Mouse (Mus musculus): ENCODE data around the gene Rab5c. TPM values are rescaled to one million over a fixed set of nuclear protein-coding genes. Genes with fewer than 3 reads are reported as not detected.
A peak's percentile ranks its signal among the peaks of the same experiment; 100 is the strongest.

Gene Rab5c
- polyA plus RNA-seq, 1 experiment from 2014 or later, result 76.6 TPM

DNA sequence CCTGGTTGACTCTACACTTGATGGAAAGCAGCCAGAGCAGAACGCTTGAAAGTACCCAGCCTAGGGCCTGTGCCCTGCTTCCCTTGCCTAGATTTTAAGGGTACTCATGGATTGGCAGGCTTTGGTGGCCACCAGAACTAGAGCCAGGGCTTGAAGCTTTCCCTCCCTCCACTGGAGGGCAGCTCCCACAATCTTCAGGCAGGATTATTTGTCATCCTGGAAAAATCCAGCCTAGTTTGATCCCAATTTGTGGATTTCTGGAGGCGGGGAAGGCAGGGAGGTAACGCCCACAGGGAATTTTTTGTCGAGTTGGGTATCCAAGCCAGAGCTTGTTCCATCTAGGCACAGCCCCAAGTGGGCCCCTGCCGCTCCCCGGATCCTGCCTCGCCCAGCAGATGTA, 47.6 kb downstream of the Rab5c start:
- Histone ChIP-seq H3K9ac (ENCODE audit: low read depth, low read length) (no peak overlapping the region), H3K9me3 (ENCODE audit: control insufficient read depth, low read length) (no peaks in the 10 kb centered on the region), H3K27ac (ENCODE audit: low read depth, low read length) (no peak overlapping the region), H3K4me3 (ENCODE audit: low read depth, low read length) (no peak overlapping the region), H3K4me2 (replicated peaks; ENCODE audit: low read depth, low read length) (no peak overlapping the region), H3K36me3 (ENCODE audit: control insufficient read depth, insufficient read depth, low read length) (no peaks in the 10 kb centered on the region), H3K27me3 (ENCODE audit: control insufficient read depth, insufficient read depth, low read length) (peaks cover 9% of the 10 kb centered on the region; the same call in 1 of the 2 replicates), H3K4me1 (replicated peaks; ENCODE audit: control insufficient read depth, insufficient read depth, low read length) (peaks cover 3% of the 10 kb centered on the region; the same call in 1 of the 2 replicates)
- WGBS, result 71% methylated on average over 7 of the region's 7 CpGs
- ATAC-seq (ENCODE audit: low FRiP score), result no peak
- no peak for DNase-seq (ENCODE audit: low spot score)

DNA sequence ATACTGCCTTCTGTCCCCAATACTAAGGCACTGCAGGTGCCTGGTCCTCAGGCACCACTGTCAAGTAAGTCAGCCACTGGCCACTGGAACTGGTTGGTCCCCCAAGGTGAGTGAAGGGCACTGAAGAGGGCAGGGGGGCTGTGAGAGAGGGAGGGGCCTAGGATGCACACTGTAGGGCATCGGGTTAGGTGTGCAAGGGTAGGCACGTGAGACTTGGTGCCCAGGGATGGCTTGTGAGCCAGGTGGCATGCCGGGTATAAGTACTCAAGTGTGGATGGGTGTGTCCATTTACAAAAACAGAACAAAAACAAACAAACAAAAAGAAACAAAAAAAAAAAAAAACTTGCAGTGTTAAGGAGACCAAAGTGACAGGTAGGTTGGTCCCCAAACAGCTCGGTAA, 49.6 kb downstream of the Rab5c start:
- H3K4me1 ChIP-seq (replicated peaks; ENCODE audit: control insufficient read depth, insufficient read depth, low read length), result peaks cover 3% of the 10 kb centered on the region; the same call in 1 of the 2 replicates
- 77% methylated on average over 4 of the region's 4 CpGs for WGBS
- no peak overlapping the region for H3K4me2 ChIP-seq (replicated peaks; ENCODE audit: low read depth, low read length)
- H3K4me3 ChIP-seq (ENCODE audit: low read depth, low read length), result no peak overlapping the region
- H3K27me3 ChIP-seq (ENCODE audit: control insufficient read depth, insufficient read depth, low read length), result peaks cover 9% of the 10 kb centered on the region; the same call in 1 of the 2 replicates
- H3K9ac ChIP-seq (ENCODE audit: low read depth, low read length), result no peak overlapping the region
- no peak for DNase-seq (ENCODE audit: low spot score)
- no peak overlapping the region for H3K27ac ChIP-seq (ENCODE audit: low read depth, low read length)
- no peaks in the 10 kb centered on the region for H3K9me3 ChIP-seq (ENCODE audit: control insufficient read depth, low read length)
- no peak for ATAC-seq (ENCODE audit: low FRiP score)
- no peaks in the 10 kb centered on the region for H3K36me3 ChIP-seq (ENCODE audit: control insufficient read depth, insufficient read depth, low read length)

GRCm38 (mm10) chr11:100687265-100687664, 50.8 kb downstream of the Rab5c start:
- no peak for DNase-seq (ENCODE audit: low spot score)
- no peak overlapping the region for H3K9ac ChIP-seq (ENCODE audit: low read depth, low read length)
- no peak overlapping the region for H3K4me3 ChIP-seq (ENCODE audit: low read depth, low read length)
- WGBS, result 84% methylated on average over 7 of the region's 7 CpGs
- peaks cover 7% of the 10 kb centered on the region; the same call in 1 of the 2 replicates for H3K27me3 ChIP-seq (ENCODE audit: control insufficient read depth, insufficient read depth, low read length)
- no peaks in the 10 kb centered on the region for H3K36me3 ChIP-seq (ENCODE audit: control insufficient read depth, insufficient read depth, low read length)
- H3K9me3 ChIP-seq (ENCODE audit: control insufficient read depth, low read length), result no peaks in the 10 kb centered on the region
- H3K4me2 ChIP-seq (replicated peaks; ENCODE audit: low read depth, low read length), result no peak overlapping the region
- H3K4me1 ChIP-seq (replicated peaks; ENCODE audit: control insufficient read depth, insufficient read depth, low read length), result 0 out of 2 replicates have a peak, but pooled peaks cover 2% of the 10 kb centered on the region
- ATAC-seq (ENCODE audit: low FRiP score), result no peak
- H3K27ac ChIP-seq (ENCODE audit: low read depth, low read length), result no peak overlapping the region

DNA sequence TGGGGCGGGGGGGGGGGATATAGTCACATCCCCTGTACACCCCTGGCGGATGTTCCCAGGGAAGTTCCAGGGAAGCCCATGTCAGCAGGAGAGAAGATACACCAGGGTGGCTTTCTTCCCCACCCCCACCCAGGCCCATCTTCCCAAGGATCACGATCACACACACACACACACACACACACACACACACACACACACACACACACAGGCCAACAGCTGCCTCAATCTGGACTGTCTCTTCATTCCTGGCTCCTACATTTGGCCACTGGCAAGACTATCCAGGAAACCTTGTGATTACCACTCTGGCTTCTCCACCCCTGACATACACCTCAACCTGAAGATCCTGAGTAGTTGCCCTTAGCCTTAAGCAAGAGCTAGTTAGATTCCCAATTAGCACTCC, 52.6 kb downstream of the Rab5c start:
- no peaks in the 10 kb centered on the region for H3K9me3 ChIP-seq (ENCODE audit: control insufficient read depth, low read length)
- no peak overlapping the region for H3K4me3 ChIP-seq (ENCODE audit: low read depth, low read length)
- 80% methylated on average over 1 of the region's 3 CpGs for WGBS
- no peaks in the 10 kb centered on the region for H3K4me1 ChIP-seq (replicated peaks; ENCODE audit: control insufficient read depth, insufficient read depth, low read length)
- no peak overlapping the region for H3K9ac ChIP-seq (ENCODE audit: low read depth, low read length)
- H3K4me2 ChIP-seq (replicated peaks; ENCODE audit: low read depth, low read length), result no peak overlapping the region
- no peak for ATAC-seq (ENCODE audit: low FRiP score)
- no peaks in the 10 kb centered on the region for H3K36me3 ChIP-seq (ENCODE audit: control insufficient read depth, insufficient read depth, low read length)
- no peak overlapping the region for H3K27ac ChIP-seq (ENCODE audit: low read depth, low read length)
- DNase-seq (ENCODE audit: low spot score), result no peak
- no peaks in the 10 kb centered on the region for H3K27me3 ChIP-seq (ENCODE audit: control insufficient read depth, insufficient read depth, low read length)

GRCm38 (mm10) chr11:100684084-100684483, 53.9 kb downstream of the Rab5c start:
- 80% methylated on average over 2 of the region's 2 CpGs for WGBS
- Histone ChIP-seq H3K4me1 (replicated peaks; ENCODE audit: control insufficient read depth, insufficient read depth, low read length) (no peaks in the 10 kb centered on the region), H3K9me3 (ENCODE audit: control insufficient read depth, low read length) (no peaks in the 10 kb centered on the region), H3K4me2 (replicated peaks; ENCODE audit: low read depth, low read length) (no peak overlapping the region), H3K36me3 (ENCODE audit: control insufficient read depth, insufficient read depth, low read length) (no peaks in the 10 kb centered on the region), H3K9ac (ENCODE audit: low read depth, low read length) (no peak overlapping the region), H3K4me3 (ENCODE audit: low read depth, low read length) (no peak overlapping the region), H3K27me3 (ENCODE audit: control insufficient read depth, insufficient read depth, low read length) (no peaks in the 10 kb centered on the region), H3K27ac (ENCODE audit: low read depth, low read length) (no peak overlapping the region)
- ATAC-seq (ENCODE audit: low FRiP score) (no peak), DNase-seq (ENCODE audit: low spot score) (no peak)

DNA sequence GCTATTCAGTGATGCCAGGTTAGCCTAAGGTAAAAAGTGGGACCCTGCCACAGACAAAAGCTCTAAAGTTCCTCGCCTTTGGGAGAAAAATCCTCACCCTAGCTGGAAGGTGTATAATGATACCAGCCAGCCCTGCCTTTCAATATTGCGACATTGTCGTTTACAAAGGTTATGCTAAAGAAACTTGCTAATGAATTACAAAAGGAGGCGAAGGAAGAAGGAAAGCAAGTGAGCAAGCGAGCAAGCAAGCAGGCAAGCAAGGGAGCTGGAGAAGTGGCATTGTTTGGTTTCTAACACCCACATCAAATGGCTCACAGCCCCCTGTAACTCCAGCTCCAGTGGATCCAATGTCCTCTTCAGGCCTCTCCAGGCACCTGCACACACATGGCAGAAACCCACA, 55.5 kb downstream of the Rab5c start:
- Histone ChIP-seq H3K9ac (ENCODE audit: low read depth, low read length) (no peak overlapping the region), H3K9me3 (ENCODE audit: control insufficient read depth, low read length) (no peaks in the 10 kb centered on the region), H3K4me2 (replicated peaks; ENCODE audit: low read depth, low read length) (no peak overlapping the region), H3K27ac (ENCODE audit: low read depth, low read length) (no peak overlapping the region), H3K27me3 (ENCODE audit: control insufficient read depth, insufficient read depth, low read length) (no peaks in the 10 kb centered on the region), H3K36me3 (ENCODE audit: control insufficient read depth, insufficient read depth, low read length) (no peaks in the 10 kb centered on the region), H3K4me1 (replicated peaks; ENCODE audit: control insufficient read depth, insufficient read depth, low read length) (no peaks in the 10 kb centered on the region), H3K4me3 (ENCODE audit: low read depth, low read length) (no peak overlapping the region)
- ATAC-seq (ENCODE audit: low FRiP score) (no peak), DNase-seq (ENCODE audit: low spot score) (no peak)
- 64% methylated on average over 5 of the region's 5 CpGs for WGBS

DNA sequence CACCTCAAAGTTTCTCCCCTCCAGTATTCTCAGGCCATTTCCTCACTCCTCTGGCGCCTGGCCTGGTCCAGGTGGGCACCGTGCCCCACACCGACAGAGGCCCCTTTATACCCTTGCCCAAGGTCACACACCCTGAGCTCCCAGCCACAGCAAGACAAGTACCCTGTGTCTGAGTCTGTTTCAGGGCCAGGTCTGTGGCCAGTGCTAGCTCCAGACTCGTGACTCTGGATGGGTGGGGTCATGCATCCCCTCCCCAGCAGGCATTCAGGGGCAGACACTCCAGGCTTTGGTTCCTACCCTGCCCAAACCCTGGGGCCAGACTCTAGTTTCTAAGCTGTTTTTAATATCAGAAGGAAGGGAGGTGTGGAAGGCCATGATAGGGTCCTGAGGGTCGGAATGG, 56.2 kb downstream of the Rab5c start:
- Histone ChIP-seq H3K4me3 (ENCODE audit: low read depth, low read length) (no peak overlapping the region), H3K27ac (ENCODE audit: low read depth, low read length) (no peak overlapping the region), H3K9ac (ENCODE audit: low read depth, low read length) (no peak overlapping the region), H3K4me2 (replicated peaks; ENCODE audit: low read depth, low read length) (no peak overlapping the region), H3K27me3 (ENCODE audit: control insufficient read depth, insufficient read depth, low read length) (no peaks in the 10 kb centered on the region), H3K36me3 (ENCODE audit: control insufficient read depth, insufficient read depth, low read length) (no peaks in the 10 kb centered on the region), H3K9me3 (ENCODE audit: control insufficient read depth, low read length) (no peaks in the 10 kb centered on the region), H3K4me1 (replicated peaks; ENCODE audit: control insufficient read depth, insufficient read depth, low read length) (no peaks in the 10 kb centered on the region)
- 79% methylated on average over 5 of the region's 5 CpGs for WGBS
- DNase-seq (ENCODE audit: low spot score), result no peak
- no peak for ATAC-seq (ENCODE audit: low FRiP score)

GRCm38 (mm10) chr11:100677810-100678209, 60.2 kb downstream of the Rab5c start:
- H3K4me1 ChIP-seq (replicated peaks; ENCODE audit: control insufficient read depth, insufficient read depth, low read length), result 0 out of 2 replicates have a peak, but pooled peaks cover 3% of the 10 kb centered on the region
- H3K9ac ChIP-seq (ENCODE audit: low read depth, low read length), result no peak overlapping the region
- no peak overlapping the region for H3K27ac ChIP-seq (ENCODE audit: low read depth, low read length)
- H3K27me3 ChIP-seq (ENCODE audit: control insufficient read depth, insufficient read depth, low read length), result 0 out of 2 replicates have a peak, but pooled peaks cover 3% of the 10 kb centered on the region
- 59% methylated on average over 7 of the region's 7 CpGs for WGBS
- H3K36me3 ChIP-seq (ENCODE audit: control insufficient read depth, insufficient read depth, low read length), result no peaks in the 10 kb centered on the region
- DNase-seq (ENCODE audit: low spot score), result no peak
- no peak for ATAC-seq (ENCODE audit: low FRiP score)
- no peak overlapping the region for H3K4me2 ChIP-seq (replicated peaks; ENCODE audit: low read depth, low read length)
- H3K9me3 ChIP-seq (ENCODE audit: control insufficient read depth, low read length), result no peaks in the 10 kb centered on the region
- no peak overlapping the region for H3K4me3 ChIP-seq (ENCODE audit: low read depth, low read length)

DNA sequence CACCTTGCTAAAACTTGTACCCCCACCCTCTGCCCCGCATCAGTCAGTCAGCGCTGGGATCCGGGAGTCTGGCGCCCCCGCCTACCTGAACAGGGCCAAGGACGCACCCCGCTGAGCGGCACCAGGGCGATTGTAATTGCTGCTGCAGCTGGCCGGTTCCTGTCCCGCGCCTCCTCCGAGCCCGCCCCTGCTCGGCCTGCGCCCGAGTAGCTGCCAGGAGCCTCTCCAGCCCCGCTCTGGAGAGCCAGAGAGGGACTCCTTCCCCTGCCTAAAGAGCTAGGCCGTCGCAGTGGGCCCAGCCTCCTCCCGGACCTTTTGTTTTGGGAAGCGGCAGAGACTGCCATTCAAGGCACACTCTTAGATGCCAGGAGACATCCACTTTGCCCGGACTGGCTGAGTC, 64.8 kb downstream of the Rab5c start:
- Histone ChIP-seq H3K9me3 (ENCODE audit: control insufficient read depth, low read length) (no peaks in the 10 kb centered on the region), H3K36me3 (ENCODE audit: control insufficient read depth, insufficient read depth, low read length) (no peaks in the 10 kb centered on the region), H3K4me1 (replicated peaks; ENCODE audit: control insufficient read depth, insufficient read depth, low read length) (0 out of 2 replicates have a peak, but pooled peaks cover 3% of the 10 kb centered on the region), H3K27ac (ENCODE audit: low read depth, low read length) (no peak overlapping the region), H3K4me2 (replicated peaks; ENCODE audit: low read depth, low read length) (peak overlapping the region; percentile 33), H3K9ac (ENCODE audit: low read depth, low read length) (peak overlapping the region; percentile 38), H3K27me3 (ENCODE audit: control insufficient read depth, insufficient read depth, low read length) (peaks cover 6% of the 10 kb centered on the region; the same call in 1 of the 2 replicates), H3K4me3 (ENCODE audit: low read depth, low read length) (no peak overlapping the region)
- ATAC-seq (ENCODE audit: low FRiP score) (no peak), DNase-seq (ENCODE audit: low spot score) (peak; percentile 37)
- under 1% methylated on average over 23 of the region's 23 CpGs for WGBS

Measured in hindbrain, embryonic 11.5 days (tissue).